Mouse (Mus musculus): ENCODE measurements at regions not wholly inside any gene's neighbourhood (a gene's known extent, or its start where the extent isn't known, plus 50 kb on each side); places are given as distances from the start of the nearest gene placed in this dataset.

- no peak for DNase-seq (ENCODE audit: low spot score)
These were observed 153.2 kb downstream of the Matn1 start for GRCm38 (mm10) chr4:131097421-131097820.

DNA sequence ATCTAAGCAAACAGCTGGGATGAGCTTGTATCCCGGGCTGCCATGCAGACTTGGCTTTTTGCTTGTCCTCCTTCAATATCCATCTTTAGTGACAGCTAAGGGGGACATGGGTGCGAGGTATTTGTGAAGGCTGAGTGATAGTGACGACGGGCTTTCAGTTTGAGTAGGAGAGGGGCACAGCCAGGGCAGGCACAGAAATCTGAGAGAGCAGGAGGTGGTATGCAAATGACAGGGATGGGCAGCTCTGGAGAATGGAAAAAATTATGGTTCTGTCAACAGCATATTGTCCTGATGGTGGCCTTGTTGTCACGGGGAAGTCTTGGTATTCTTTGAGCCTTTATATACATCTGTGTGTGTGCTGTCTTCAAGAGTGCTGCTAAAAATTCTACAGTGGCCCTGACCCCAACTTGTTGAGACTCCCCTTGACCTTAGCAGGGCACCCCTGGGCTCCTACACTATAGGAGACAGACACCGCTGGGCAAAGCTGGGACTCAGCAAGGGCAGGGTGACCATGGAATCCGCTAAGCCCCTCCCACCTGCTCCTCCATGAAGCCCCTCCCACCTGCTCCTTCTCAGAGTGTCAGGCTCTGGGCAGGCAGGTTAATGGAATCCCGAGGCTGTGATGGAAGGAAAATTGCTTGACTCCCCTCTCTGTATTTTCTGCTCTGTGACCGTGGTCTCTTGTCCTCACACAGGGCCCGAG is 156.1 kb downstream of the Matn1 start:
- DNase-seq (ENCODE audit: low spot score): no peak

DNA sequence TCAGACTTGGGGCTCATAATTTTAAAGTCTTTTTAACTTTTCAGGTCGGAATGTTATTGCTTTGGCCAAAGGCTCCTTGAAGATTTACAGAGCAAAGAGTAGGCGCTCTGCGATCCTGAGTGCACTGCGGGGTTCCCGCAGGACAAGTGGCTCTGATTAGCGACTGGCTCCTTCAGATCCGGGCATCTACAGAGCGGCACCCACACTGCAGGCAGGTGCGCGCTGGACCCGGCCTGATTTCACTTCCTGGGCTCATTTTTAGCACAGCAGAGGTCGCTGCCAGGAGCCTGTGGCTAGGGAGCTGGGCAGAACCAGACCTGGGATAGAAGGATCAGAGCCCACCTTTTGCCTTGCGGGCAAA is 156.6 kb downstream of the Matn1 start:
- no peak for DNase-seq (ENCODE audit: low spot score)

DNA sequence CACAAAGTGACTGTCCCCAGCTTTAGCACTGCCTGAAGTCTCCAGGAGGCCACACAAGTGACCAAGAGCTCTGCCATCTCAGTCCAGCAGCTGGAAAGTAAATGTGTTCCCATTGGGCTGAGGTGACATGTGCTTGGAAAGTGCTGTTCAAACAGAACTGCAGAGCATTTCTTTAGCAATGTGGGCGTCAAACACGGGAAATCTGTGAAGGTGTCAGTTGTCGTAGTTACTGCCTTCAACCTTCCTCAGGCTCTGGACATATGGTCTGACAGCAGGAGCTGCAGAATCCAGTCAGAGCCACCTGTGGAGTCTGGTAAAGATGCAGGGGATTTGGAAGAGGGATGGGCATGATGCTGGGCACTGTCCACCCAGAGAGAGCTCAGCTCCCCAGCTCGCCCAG is 158.0 kb downstream of the Matn1 start:
- DNase-seq (ENCODE audit: low spot score): no peak

DNA sequence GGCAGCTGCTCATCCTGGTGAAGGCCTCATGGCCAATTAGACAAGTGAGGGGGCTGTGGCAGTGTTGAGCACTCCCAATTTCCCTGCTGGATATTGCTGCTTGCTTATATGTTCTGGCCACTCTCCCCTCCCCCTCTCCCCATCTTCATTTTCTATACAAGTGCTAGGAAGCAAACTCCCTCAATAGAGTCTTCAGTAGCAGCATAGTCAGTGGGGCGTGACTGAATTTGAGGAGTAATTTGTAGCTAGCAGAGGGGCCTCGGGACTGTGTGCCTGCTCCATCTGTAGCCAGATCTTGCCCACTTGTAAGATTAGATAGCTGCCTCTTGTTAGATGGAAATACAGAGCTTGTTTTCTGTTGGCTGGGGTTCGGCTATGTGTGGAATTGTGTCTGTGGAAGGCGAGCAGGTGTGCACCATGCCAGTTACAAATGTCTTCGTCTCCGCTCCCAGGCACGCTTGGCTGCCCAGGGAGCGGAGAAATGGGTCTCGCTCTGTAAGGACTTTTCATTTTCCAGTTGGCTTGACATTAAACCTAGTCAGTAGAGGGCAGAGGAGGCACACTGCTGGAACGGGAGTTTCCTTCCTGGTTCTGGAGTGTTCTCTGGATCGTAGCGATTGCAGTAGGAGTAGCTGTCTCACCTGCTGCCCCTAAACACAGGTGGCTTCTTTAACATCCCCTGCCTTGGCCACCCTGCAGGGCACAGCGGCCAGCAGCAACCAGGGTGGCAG is 163.1 kb downstream of the Matn1 start:
- DNase-seq (ENCODE audit: low spot score): no peak

DNA sequence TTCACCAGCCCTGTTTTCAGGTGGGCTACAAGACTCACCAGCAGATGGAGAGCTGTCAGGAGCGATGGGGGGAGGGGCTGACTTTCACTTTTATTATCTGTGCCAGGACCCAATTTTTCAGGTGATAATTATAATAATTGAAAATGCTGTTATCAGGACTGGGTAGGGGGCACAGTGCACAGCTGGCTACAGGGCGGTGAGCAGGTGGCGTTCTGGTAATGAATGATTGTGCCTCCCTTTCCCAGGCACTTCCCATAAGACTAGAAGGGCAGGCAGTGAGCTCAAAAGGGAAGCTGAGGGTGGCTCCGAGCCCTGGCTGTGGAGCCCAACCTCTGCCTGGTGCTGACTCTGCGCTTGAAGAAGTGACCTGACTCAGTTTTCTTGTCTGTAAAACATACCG is 168.4 kb downstream of the Matn1 start:
- DNase-seq (ENCODE audit: low spot score): no peak

DNA sequence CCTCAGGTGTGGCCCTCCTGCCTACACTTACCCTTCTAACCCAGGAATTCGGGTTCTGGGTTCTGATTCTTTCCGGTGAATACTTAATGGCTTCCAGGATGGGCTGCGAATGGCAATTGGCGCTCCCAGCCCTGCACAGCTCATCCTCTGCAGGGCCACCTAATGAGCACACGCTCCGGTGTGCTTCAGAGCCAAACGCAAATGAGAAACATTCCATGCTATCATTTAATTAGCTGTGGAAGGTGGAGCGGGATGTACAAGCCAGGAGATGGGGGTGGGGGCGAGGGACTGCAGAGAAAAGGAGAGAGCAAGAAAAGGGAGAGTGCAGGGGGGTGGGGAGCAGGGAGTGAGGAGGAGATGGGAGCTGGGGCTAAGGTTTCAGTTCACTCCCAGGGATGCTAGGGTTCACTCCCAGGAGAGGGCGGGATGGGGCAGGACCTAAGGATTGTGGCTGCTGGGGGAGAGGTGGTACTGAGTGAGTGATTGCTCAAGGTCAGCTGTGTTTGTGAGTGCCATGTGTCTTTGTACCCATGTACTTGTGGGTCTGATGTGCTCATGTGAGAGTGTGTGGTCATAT is 169.6 kb downstream of the Matn1 start:
- no peak for DNase-seq (ENCODE audit: low spot score)

GRCm38 (mm10) chr4:131115247-131115646 is 171.1 kb downstream of the Matn1 start:
- DNase-seq (ENCODE audit: low spot score): peak; percentile 33

DNA sequence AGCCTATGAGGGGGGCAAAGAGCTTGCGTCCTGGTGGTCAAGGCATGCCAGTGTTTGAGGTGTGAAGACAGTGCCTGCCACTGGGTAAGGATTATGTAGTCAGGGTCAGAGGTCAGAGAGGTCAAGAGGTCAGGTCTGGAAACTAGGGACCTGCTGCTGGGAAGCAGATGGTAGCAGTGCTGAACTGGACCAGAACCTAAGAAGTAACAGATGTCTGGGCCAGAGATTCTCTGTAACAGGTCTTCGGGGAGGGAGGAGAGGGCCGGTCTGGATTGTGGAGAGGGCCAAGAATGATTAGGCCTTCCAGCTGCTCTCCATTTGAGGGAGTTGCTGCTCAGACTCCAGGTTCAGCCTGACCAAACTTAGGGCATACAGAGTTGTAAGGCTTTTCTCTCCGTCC is 174.4 kb downstream of the Matn1 start:
- DNase-seq (ENCODE audit: low spot score): no peak

DNA sequence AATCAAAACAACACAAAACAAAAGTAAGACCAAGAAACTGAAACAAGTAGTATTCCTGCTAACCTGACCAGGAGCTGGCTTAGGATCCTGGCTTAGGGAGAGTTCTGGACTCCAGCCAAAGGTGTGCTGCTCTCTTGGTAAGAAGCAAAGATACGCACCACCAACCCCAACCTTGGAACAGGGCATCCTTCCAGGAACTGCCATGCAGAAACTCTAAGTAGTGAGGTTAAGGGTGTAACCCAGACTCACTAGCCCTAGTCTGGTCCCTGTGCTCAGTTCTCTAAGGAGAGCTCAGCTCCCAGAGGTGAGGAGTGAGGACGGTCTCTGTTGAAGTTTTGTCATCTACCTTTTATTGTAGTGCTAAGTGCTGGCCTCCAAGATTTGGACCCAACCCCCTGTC is 175.4 kb downstream of the Matn1 start:
- DNase-seq (ENCODE audit: low spot score): no peak

DNA sequence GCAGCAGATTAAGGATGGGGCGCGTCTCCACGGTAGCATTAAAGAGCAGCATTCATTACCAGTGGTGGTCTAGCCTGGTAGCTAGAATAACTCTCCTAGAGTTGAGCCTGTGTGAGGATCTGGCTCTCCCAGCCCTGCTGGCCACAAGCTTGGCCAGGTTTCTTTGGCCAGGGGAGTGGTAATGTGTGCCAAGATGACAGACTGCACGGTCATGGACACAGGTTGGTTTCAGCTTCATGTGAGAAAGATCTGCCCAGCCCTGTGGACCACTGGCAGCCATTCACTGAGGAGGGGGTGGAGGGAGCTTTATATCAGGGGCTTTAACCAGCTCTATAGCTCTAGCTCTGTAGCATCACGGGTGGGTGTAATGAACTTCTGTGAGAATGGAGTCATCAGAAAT is 176.5 kb downstream of the Matn1 start:
- no peak for DNase-seq (ENCODE audit: low spot score)

- DNase-seq (ENCODE audit: low spot score): no peak
These were observed 181.8 kb downstream of the Matn1 start for GRCm38 (mm10) chr4:131125975-131126374.

DNA sequence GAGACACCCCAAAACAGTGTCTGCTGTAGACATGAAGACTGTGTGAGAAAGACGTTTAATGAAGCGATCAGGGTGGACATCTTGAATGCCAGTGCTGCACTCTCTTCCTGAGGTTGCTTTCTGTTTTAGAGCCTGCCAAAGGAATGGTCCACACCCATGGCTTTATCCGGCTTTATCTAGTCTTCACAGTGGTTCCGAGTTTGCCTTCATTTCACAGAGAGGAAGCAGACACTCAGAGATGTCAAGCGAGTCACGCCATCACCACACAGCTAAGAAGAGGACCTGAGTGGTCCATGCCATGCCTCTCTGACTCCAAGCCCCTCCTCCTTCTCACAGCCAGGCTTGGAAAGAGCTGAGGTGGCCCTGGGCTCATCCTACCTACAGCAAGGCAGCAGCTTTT is 182.7 kb downstream of the Matn1 start:
- DNase-seq (ENCODE audit: low spot score): no peak

GRCm38 (mm10) chr4:131128646-131129045 is 184.5 kb downstream of the Matn1 start:
- no peak for DNase-seq (ENCODE audit: low spot score)

GRCm38 (mm10) chr4:131132201-131132600 is 188.0 kb downstream of the Matn1 start:
- no peak for DNase-seq (ENCODE audit: low spot score)

DNA sequence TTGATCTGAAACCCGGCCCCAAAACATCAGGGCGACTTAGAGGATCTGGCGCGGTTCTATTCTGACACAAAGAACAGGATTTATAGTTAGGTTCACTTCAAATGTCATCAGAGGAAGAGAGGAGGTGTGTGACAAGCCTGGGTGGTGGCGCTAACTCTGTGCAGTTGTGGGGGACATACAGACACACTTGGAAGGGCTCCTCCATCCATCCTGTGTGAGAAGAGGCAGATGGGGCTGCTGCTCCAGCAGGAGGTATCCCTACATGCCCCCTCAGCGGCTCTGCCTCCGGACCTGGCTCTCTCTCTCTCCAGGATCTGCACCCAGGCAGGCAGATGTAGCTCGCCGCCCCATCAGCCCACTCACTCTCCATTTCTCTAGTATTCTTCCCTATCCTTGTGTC is 188.6 kb downstream of the Matn1 start:
- DNase-seq (ENCODE audit: low spot score): no peak

DNA sequence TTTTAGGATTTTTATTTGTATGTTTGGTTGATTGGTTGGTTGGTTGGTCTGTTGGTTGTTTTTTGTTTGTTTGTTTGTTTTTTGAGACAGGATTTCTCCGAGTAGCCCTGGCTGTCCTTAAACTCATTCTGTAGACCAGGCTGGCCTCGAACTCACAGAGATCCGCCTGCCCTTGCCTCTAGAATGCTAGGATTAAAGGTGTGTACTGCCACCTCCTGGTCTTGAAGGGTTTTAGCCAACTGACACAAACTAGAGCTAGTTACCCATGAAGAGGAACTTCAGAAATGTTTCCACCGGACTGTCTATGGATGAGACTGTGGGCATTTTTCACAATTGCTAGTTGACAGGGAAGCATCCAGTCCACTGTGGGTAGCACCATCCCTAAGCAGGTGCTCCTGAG is 191.7 kb downstream of the Matn1 start:
- no peak for DNase-seq (ENCODE audit: low spot score)

DNA sequence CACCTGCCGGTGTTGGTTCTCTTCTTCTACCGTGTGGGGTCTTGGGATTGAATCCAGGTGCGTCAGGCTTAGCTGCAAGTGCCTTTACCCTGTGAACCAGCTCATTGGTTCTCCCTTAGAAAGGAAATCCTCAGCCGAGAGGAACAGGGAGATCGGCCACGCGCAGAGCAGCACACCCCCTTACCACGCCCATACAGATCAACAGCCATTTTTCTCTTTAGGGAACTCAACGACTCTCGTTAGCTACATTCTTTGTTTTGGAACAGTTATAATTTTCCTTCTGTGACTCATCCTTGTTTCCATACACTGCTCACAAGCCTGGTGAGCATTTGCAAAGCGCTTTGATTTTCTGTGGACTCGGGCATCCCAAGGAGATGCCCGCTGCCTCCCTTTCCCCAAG is 194.7 kb downstream of the Matn1 start:
- no peak for DNase-seq (ENCODE audit: low spot score)

GRCm38 (mm10) chr4:131141890-131142465 is 197.8 kb downstream of the Matn1 start:
- DNase-seq (ENCODE audit: low spot score): no peak

DNA sequence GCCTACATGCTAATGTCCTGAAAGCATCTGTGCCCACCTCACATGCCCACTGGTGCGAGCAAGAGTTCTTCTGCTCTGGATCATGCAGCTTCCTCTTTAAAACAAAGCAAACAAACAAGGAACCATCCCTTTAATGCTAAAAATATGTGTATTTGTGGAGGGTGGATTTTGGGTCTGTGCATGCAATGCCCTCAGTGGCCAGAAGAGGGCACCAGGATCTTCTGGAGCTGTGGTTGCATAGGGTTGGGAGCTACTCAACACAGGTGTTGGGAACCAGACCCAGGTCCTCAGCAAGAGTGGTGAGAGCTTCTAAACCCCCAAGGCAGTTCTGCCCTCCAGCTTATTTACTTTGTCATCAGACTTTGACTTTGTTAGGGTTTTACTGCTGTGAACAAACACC is 201.3 kb downstream of the Matn1 start:
- DNase-seq (ENCODE audit: low spot score): no peak

GRCm38 (mm10) chr4:131148042-131148747 is 204.0 kb downstream of the Matn1 start:
- DNase-seq (ENCODE audit: low spot score): no peak

GRCm38 (mm10) chr4:131149466-131149865 is 205.3 kb downstream of the Matn1 start:
- DNase-seq (ENCODE audit: low spot score): no peak
